Mouse (Mus musculus) liver, postnatal 0 days (tissue): ENCODE data around the gene Bend4. TPM values are rescaled to one million over a fixed set of nuclear protein-coding genes. Genes with fewer than 3 reads are reported as not detected.

Experiments
- ATAC-seq: fragments of 200-750 bp; cut with Nextera tagmentation; 2 replicates; pipeline ENCODE4 v1.8.0; 2017; ENCODE audit warnings: mild to moderate bottlenecking, moderate library complexity
- DNase-seq: peaks from one replicate; pipeline ENCODE4 v3.0.0-alpha.2; 2016
- H3K27ac ChIP-seq: fragments of 300-500 bp; sonication (generic); 2 replicates; pipeline ENCODE4 v1.5.1; 2014; ENCODE audit warnings: antibody characterized with exemption, moderate library complexity, mild to moderate bottlenecking, low read depth
- H3K27me3 ChIP-seq: fragments of 300-500 bp; sonication (generic); 2 replicates; pipeline ENCODE4 v1.6.1; 2014; ENCODE audit warnings: low read length, control low read depth, mixed read lengths; ENCODE audit not compliant: insufficient read depth
- H3K36me3 ChIP-seq: fragments of 300-500 bp; sonication (generic); replicated peaks from 2 replicates; pipeline ENCODE4 v1.6.1; 2014; ENCODE audit warnings: mild to moderate bottlenecking, control low read depth, low read length, moderate library complexity, mixed read lengths; ENCODE audit not compliant: insufficient read depth
- H3K4me1 ChIP-seq: fragments of 300-500 bp; sonication (generic); 2 replicates; pipeline ENCODE4 v1.6.1; 2014; ENCODE audit warnings: antibody characterized with exemption, mild to moderate bottlenecking, control low read depth; ENCODE audit not compliant: insufficient read depth
- H3K4me2 ChIP-seq: fragments of 300-500 bp; sonication (generic); 2 replicates; pipeline ENCODE4 v1.6.1; 2014; ENCODE audit warnings: low read depth, mild to moderate bottlenecking, low read length, moderate library complexity, mixed read lengths
- H3K4me3 ChIP-seq: fragments of 300-500 bp; sonication (generic); 2 replicates; pipeline ENCODE4 v1.5.1; 2014; ENCODE audit warnings: low read depth, low read length
- H3K9ac ChIP-seq: fragments of 300-500 bp; sonication (generic); replicated peaks from 2 replicates; pipeline ENCODE4 v1.6.1; 2014; ENCODE audit warnings: mild to moderate bottlenecking, moderate library complexity
- H3K9me3 ChIP-seq: fragments of 300-500 bp; sonication (generic); 2 replicates; pipeline ENCODE4 v1.6.1; 2016; ENCODE audit warnings: mild to moderate bottlenecking, control low read depth, low read length, mixed read lengths
- CTCF ChIP-seq: sonication (generic); IDR thresholded peaks from 2 replicates; pipeline ENCODE4 v1.5.1; 2016; ENCODE audit warnings: antibody characterized with exemption, low read depth
- EP300 ChIP-seq: IDR thresholded peaks from 2 replicates; pipeline ENCODE4 v1.6.1; 2016; ENCODE audit warnings: antibody characterized with exemption, low read depth, mild to moderate bottlenecking
- WGBS: fragments of 180-500 bp; shearing (Covaris S2); extraction: QIAGEN DNeasy Blood & Tissue Kit; methylation state at CpG from one replicate; pipeline ENCODE4 v1.1.7; 2014; ENCODE audit not compliant: insufficient replicate concordance; 5-methylcytosine and 5-hydroxymethylcytosine counted together
- polyA plus RNA-seq: library from polyadenylated mRNA; unstranded; fragments of >200 nt; fragmentation: Nextera tagmentation; extraction: Ambion mirVana; gene quantifications from 2 replicates; pipeline ENCODE4 v1.2.1, GENCODE M21; 2015

Bend4 gene
- polyA plus RNA-seq, 1 experiment from 2014 or later = 0.25 TPM

- Histone ChIP-seq H3K4me1 (no peaks in the 10 kb centered on the region), H3K9me3 (no peaks in the 10 kb centered on the region), H3K27me3 (no peaks in the 10 kb centered on the region), H3K4me3 (no peak overlapping the region), H3K36me3 (no peaks in the 10 kb centered on the region), H3K27ac (no peak overlapping the region), H3K9ac (no peak overlapping the region), H3K4me2 (no peak overlapping the region)
- TF ChIP-seq EP300 (no peak), CTCF (no peak)
- DNase-seq (no peak), ATAC-seq (no peak)
- WGBS = 64% methylated on average over 4 of the region's 4 CpGs
Measured at GRCm38 (mm10) chr5:67462331-67462730, 34.2 kb upstream of the Bend4 start.

- DNase-seq (no peak), ATAC-seq (no peak)
- no peak overlapping the region for H3K27ac ChIP-seq
- 71% methylated on average over 4 of the region's 4 CpGs for WGBS
- no peak for TF ChIP-seq CTCF
- no peak for TF ChIP-seq EP300
- H3K4me1 ChIP-seq = no peaks in the 10 kb centered on the region
- no peaks in the 10 kb centered on the region for H3K27me3 ChIP-seq
- H3K4me3 ChIP-seq = no peak overlapping the region
- no peak overlapping the region for H3K4me2 ChIP-seq
- no peaks in the 10 kb centered on the region for H3K36me3 ChIP-seq
- H3K9me3 ChIP-seq = no peaks in the 10 kb centered on the region
- H3K9ac ChIP-seq = no peak overlapping the region
Measured at GRCm38 (mm10) chr5:67456841-67457240, 28.7 kb upstream of the Bend4 start.

- no peak for DNase-seq
- Histone ChIP-seq H3K4me2 (no peak overlapping the region), H3K9me3 (no peaks in the 10 kb centered on the region), H3K9ac (no peak overlapping the region), H3K36me3 (no peaks in the 10 kb centered on the region), H3K27ac (no peak overlapping the region), H3K27me3 (no peaks in the 10 kb centered on the region), H3K4me1 (no peaks in the 10 kb centered on the region), H3K4me3 (no peak overlapping the region)
- TF ChIP-seq EP300 = no peak
- TF ChIP-seq CTCF = no peak
- 78% methylated on average over 1 of the region's 1 CpGs for WGBS
- ATAC-seq = peak; percentile 35; the same call in 1 of the 2 replicates
Measured at GRCm38 (mm10) chr5:67454282-67454681, 26.2 kb upstream of the Bend4 start.

- Histone ChIP-seq H3K9me3 (no peaks in the 10 kb centered on the region), H3K4me1 (no peaks in the 10 kb centered on the region), H3K27me3 (no peaks in the 10 kb centered on the region), H3K4me3 (no peak overlapping the region), H3K36me3 (no peaks in the 10 kb centered on the region), H3K4me2 (peak overlapping the region; percentile 42), H3K9ac (no peak overlapping the region), H3K27ac (no peak overlapping the region)
- 50% methylated on average over 21 of the region's 21 CpGs for WGBS
- TF ChIP-seq EP300 (no peak), CTCF (no peak)
- DNase-seq (no peak), ATAC-seq (no peak)
Measured at GRCm38 (mm10) chr5:67449957-67450630, 22.0 kb upstream of the Bend4 start.

- H3K9me3 ChIP-seq = no peaks in the 10 kb centered on the region
- 48% methylated on average over 2 of the region's 2 CpGs for WGBS
- 0 out of 2 replicates have a peak, but pooled peaks cover 2% of the 10 kb centered on the region for H3K4me1 ChIP-seq
- TF ChIP-seq EP300 (no peak), CTCF (no peak)
- no peak overlapping the region for H3K4me3 ChIP-seq
- ATAC-seq = no peak
- no peaks in the 10 kb centered on the region for H3K27me3 ChIP-seq
- no peak overlapping the region for H3K9ac ChIP-seq
- DNase-seq = no peak
- H3K4me2 ChIP-seq = no peak overlapping the region
- H3K27ac ChIP-seq = no peak overlapping the region
- H3K36me3 ChIP-seq = no peaks in the 10 kb centered on the region
Measured at GRCm38 (mm10) chr5:67446526-67446925, 18.4 kb upstream of the Bend4 start.

GRCm38 (mm10) chr5:67444217-67445050 is 16.3 kb upstream of the Bend4 start:
- Histone ChIP-seq H3K9me3 (no peaks in the 10 kb centered on the region), H3K4me1 (0 out of 2 replicates have a peak, but pooled peaks cover 2% of the 10 kb centered on the region), H3K4me2 (no peak overlapping the region), H3K36me3 (no peaks in the 10 kb centered on the region), H3K9ac (no peak overlapping the region), H3K4me3 (no peak overlapping the region), H3K27ac (no peak overlapping the region), H3K27me3 (no peaks in the 10 kb centered on the region)
- WGBS = 38% methylated on average over 17 of the region's 17 CpGs
- DNase-seq (no peak), ATAC-seq (no peak)
- TF ChIP-seq EP300 = no peak
- TF ChIP-seq CTCF = no peak
